Mouse (Mus musculus): ENCODE measurements around the gene Olfr1234.

- TF ChIP-seq CTCF (IDR thresholded peaks at IDR 0.05; ENCODE audit: extremely low read depth, insufficient read depth, low read length), result no peak
- TF ChIP-seq POLR2A (IDR thresholded peaks at IDR 0.05; ENCODE audit: extremely low read depth, insufficient read depth, low read length), result no peak
These were observed at the start of gene Olfr1234 for GRCm38 (mm10) chr2:89364765-89365164.

Data from cortical plate, adult 2 months (tissue).